Mouse (Mus musculus) heart, embryonic 16.5 days (tissue): ENCODE measurements around the gene Chrna1. TPM values are rescaled to one million over a fixed set of nuclear protein-coding genes. Genes with fewer than 3 reads are reported as not detected.

Experiments
- ATAC-seq: fragments of 200-750 bp; cut with Nextera tagmentation; replicated peaks from 2 replicates; pipeline ENCODE4 v1.8.0; 2017; ENCODE audit warnings: moderate number of reproducible peaks; ENCODE audit not compliant: insufficient read depth, low FRiP score; ENCODE audit errors: extremely low read depth
- H3K27ac ChIP-seq: fragments of 300-500 bp; sonication (generic); 2 replicates; pipeline ENCODE4 v1.5.1; 2014; ENCODE audit warnings: mild to moderate bottlenecking, low read length, control low read depth, moderate library complexity
- H3K27me3 ChIP-seq: fragments of 300-500 bp; sonication (generic); 2 replicates; pipeline ENCODE4 v1.6.1; 2014; ENCODE audit warnings: low read length, mixed read lengths; ENCODE audit not compliant: control insufficient read depth, insufficient read depth
- H3K36me3 ChIP-seq: fragments of 300-500 bp; sonication (generic); 2 replicates; pipeline ENCODE4 v1.6.1; 2014; ENCODE audit not compliant: control insufficient read depth, insufficient read depth
- H3K4me1 ChIP-seq: fragments of 300-500 bp; sonication (generic); 2 replicates; pipeline ENCODE4 v1.6.1; 2014; ENCODE audit warnings: low read length, mixed read lengths; ENCODE audit not compliant: control insufficient read depth, insufficient read depth
- H3K4me2 ChIP-seq: fragments of 300-500 bp; sonication (generic); 2 replicates; pipeline ENCODE4 v1.6.1; 2014; ENCODE audit warnings: low read depth, mild to moderate bottlenecking, control low read depth, low read length
- H3K4me3 ChIP-seq: fragments of 300-500 bp; sonication (generic); 2 replicates; pipeline ENCODE4 v1.5.1; 2014; ENCODE audit warnings: mild to moderate bottlenecking, control low read depth, low read length
- H3K9ac ChIP-seq: fragments of 300-500 bp; sonication (generic); 2 replicates; pipeline ENCODE4 v1.6.1; 2014; ENCODE audit warnings: low read length, control low read depth
- H3K9me3 ChIP-seq: fragments of 300-500 bp; sonication (generic); replicated peaks from 2 replicates; pipeline ENCODE4 v1.6.1; 2016; ENCODE audit warnings: low read length; ENCODE audit not compliant: control insufficient read depth
- WGBS: fragments of 180-500 bp; shearing (Covaris S2); extraction: QIAGEN DNeasy Blood & Tissue Kit; methylation state at CpG from one replicate; pipeline ENCODE4 v1.1.7; 2014; 5-methylcytosine and 5-hydroxymethylcytosine counted together
- polyA plus RNA-seq: library from polyadenylated mRNA; unstranded; fragments of >200 nt; fragmentation: Nextera tagmentation; extraction: Ambion mirVana; gene quantifications from 2 replicates; pipeline ENCODE4 v1.2.1, GENCODE M21; 2015

Chrna1 gene
- polyA plus RNA-seq, 1 experiment from 2014 or later, result 0.34 TPM

- H3K4me2 ChIP-seq, result peak overlapping the region; percentile 74
Measured at GRCm38 (mm10) chr2:73585347-73585831, 5.3 kb upstream of the Chrna1 start.

GRCm38 (mm10) chr2:73584645-73585346, 4.7 kb upstream of the Chrna1 start:
- Histone ChIP-seq H3K36me3 (no peaks in the 10 kb centered on the region), H3K27me3 (no peaks in the 10 kb centered on the region), H3K9ac (peak overlapping the region; percentile 68), H3K4me2 (peak overlapping the region; percentile 74), H3K27ac (no peak overlapping the region; the same call in 1 of the 2 replicates), H3K4me3 (peak overlapping the region; percentile 60), H3K4me1 (peaks cover 25% of the 10 kb centered on the region), H3K9me3 (no peaks in the 10 kb centered on the region)
- peak; percentile 76 for ATAC-seq
- 1% methylated on average over 17 of the region's 18 CpGs for WGBS

More at GRCm38 (mm10) chr2:73585347-73585831, 5.3 kb upstream of the Chrna1 start:
- Histone ChIP-seq H3K9ac (peak overlapping the region; percentile 68), H3K27ac (peak overlapping the region; percentile 35; the same call in 1 of the 2 replicates), H3K36me3 (no peaks in the 10 kb centered on the region), H3K4me3 (peak overlapping the region; percentile 60), H3K9me3 (no peaks in the 10 kb centered on the region), H3K4me1 (peaks cover 31% of the 10 kb centered on the region), H3K27me3 (no peaks in the 10 kb centered on the region)
- 19% methylated on average over 12 of the region's 12 CpGs for WGBS
- ATAC-seq, result 0 out of 2 replicates have a peak, but pooled peaks have one; percentile 8

GRCm38 (mm10) chr2:73580720-73581119, 582 bp upstream of the Chrna1 start:
- no peaks in the 10 kb centered on the region for H3K27me3 ChIP-seq
- WGBS, result 87% methylated on average over 5 of the region's 5 CpGs
- ATAC-seq, result no peak

GRCm38 (mm10) chr2:73579168-73579567, 970 bp downstream of the Chrna1 start:
- WGBS, result 30% methylated on average over 5 of the region's 5 CpGs
- ATAC-seq, result no peak

More at GRCm38 (mm10) chr2:73580720-73581119, 582 bp upstream of the Chrna1 start:
- no peak overlapping the region for H3K4me2 ChIP-seq
- no peaks in the 10 kb centered on the region for H3K36me3 ChIP-seq
- H3K4me3 ChIP-seq, result no peak overlapping the region
- peaks cover 5% of the 10 kb centered on the region for H3K4me1 ChIP-seq
- no peak overlapping the region for H3K9ac ChIP-seq
- no peak overlapping the region for H3K27ac ChIP-seq
- no peaks in the 10 kb centered on the region for H3K9me3 ChIP-seq

GRCm38 (mm10) chr2:73574418-73574817, 5.7 kb downstream of the Chrna1 start:
- WGBS, result 60% methylated on average over 6 of the region's 6 CpGs
- Histone ChIP-seq H3K27ac (no peak overlapping the region), H3K36me3 (no peaks in the 10 kb centered on the region), H3K9me3 (no peaks in the 10 kb centered on the region), H3K27me3 (0 out of 2 replicates have a peak, but pooled peaks cover 2% of the 10 kb centered on the region), H3K4me3 (no peak overlapping the region), H3K9ac (no peak overlapping the region), H3K4me1 (no peaks in the 10 kb centered on the region), H3K4me2 (no peak overlapping the region)
- no peak for ATAC-seq

More at GRCm38 (mm10) chr2:73579168-73579567, 970 bp downstream of the Chrna1 start:
- Histone ChIP-seq H3K4me2 (no peak overlapping the region), H3K27ac (no peak overlapping the region), H3K36me3 (no peaks in the 10 kb centered on the region), H3K27me3 (no peaks in the 10 kb centered on the region), H3K4me1 (no peaks in the 10 kb centered on the region), H3K9me3 (no peaks in the 10 kb centered on the region), H3K4me3 (no peak overlapping the region), H3K9ac (no peak overlapping the region)

- 83% methylated on average over 4 of the region's 4 CpGs for WGBS
- no peak for ATAC-seq
- H3K4me2 ChIP-seq, result no peak overlapping the region
Measured at GRCm38 (mm10) chr2:73573556-73573955, 6.6 kb downstream of the Chrna1 start.

GRCm38 (mm10) chr2:73572539-73573372, 7.4 kb downstream of the Chrna1 start:
- Histone ChIP-seq H3K4me2 (peak overlapping the region; percentile 23; the same call in 1 of the 2 replicates), H3K9ac (no peak overlapping the region), H3K36me3 (no peaks in the 10 kb centered on the region), H3K4me3 (no peak overlapping the region), H3K27ac (no peak overlapping the region), H3K4me1 (no peaks in the 10 kb centered on the region), H3K9me3 (no peaks in the 10 kb centered on the region), H3K27me3 (peaks cover 4% of the 10 kb centered on the region; the same call in 1 of the 2 replicates)
- 36% methylated on average over 23 of the region's 23 CpGs for WGBS
- ATAC-seq, result no peak; the same call in 1 of the 2 replicates

More at GRCm38 (mm10) chr2:73573556-73573955, 6.6 kb downstream of the Chrna1 start:
- 0 out of 2 replicates have a peak, but pooled peaks cover 2% of the 10 kb centered on the region for H3K27me3 ChIP-seq
- H3K36me3 ChIP-seq, result no peaks in the 10 kb centered on the region
- no peaks in the 10 kb centered on the region for H3K9me3 ChIP-seq
- no peak overlapping the region for H3K9ac ChIP-seq
- no peak overlapping the region for H3K27ac ChIP-seq
- H3K4me1 ChIP-seq, result no peaks in the 10 kb centered on the region
- no peak overlapping the region for H3K4me3 ChIP-seq

- H3K9me3 ChIP-seq, result no peaks in the 10 kb centered on the region
- ATAC-seq, result no peak
- 63% methylated on average over 6 of the region's 6 CpGs for WGBS
- H3K4me1 ChIP-seq, result no peaks in the 10 kb centered on the region
- H3K36me3 ChIP-seq, result no peaks in the 10 kb centered on the region
- H3K27ac ChIP-seq, result no peak overlapping the region
- peaks cover 4% of the 10 kb centered on the region; the same call in 1 of the 2 replicates for H3K27me3 ChIP-seq
- no peak overlapping the region for H3K9ac ChIP-seq
- no peak overlapping the region for H3K4me3 ChIP-seq
- H3K4me2 ChIP-seq, result no peak overlapping the region
Measured at GRCm38 (mm10) chr2:73571901-73572300, 8.2 kb downstream of the Chrna1 start.
